Mouse (Mus musculus) megakaryocyte, embryonic 14.5 days (primary cell): ENCODE measurements around the gene Il1rap.

Experiments used
- FLI1 ChIP-seq: IDR thresholded peaks from 2 replicates; pipeline ENCODE4 v1.6.1; 2012; ENCODE audit warnings: low read length, inconsistent platforms, mixed read lengths
- GATA1 ChIP-seq: IDR thresholded peaks from 3 replicates; pipeline ENCODE4 v1.6.1; 2012; ENCODE audit warnings: mixed read lengths, low read length, inconsistent platforms, borderline replicate concordance

- no peak for TF ChIP-seq GATA1
- TF ChIP-seq FLI1, result no peak
Observed at GRCm38 (mm10) chr16:26532287-26532686, 49.2 kb upstream of the Il1rap start.
